Mouse (Mus musculus) heart, embryonic 16.5 days (tissue): ENCODE data around the gene BC030867. TPM values are rescaled to one million over a fixed set of nuclear protein-coding genes. Genes with fewer than 3 reads are reported as not detected.
A peak's percentile ranks its signal among the peaks of the same experiment; 100 is the strongest.

Experiments used
- ATAC-seq: fragments of 200-750 bp; cut with Nextera tagmentation; replicated peaks from 2 replicates; pipeline ENCODE4 v1.8.0; 2017; ENCODE audit warnings: moderate number of reproducible peaks; ENCODE audit not compliant: insufficient read depth, low FRiP score; ENCODE audit errors: extremely low read depth
- H3K27ac ChIP-seq: fragments of 300-500 bp; sonication (generic); 2 replicates; pipeline ENCODE4 v1.5.1; 2014; ENCODE audit warnings: mild to moderate bottlenecking, low read length, control low read depth, moderate library complexity
- H3K27me3 ChIP-seq: fragments of 300-500 bp; sonication (generic); 2 replicates; pipeline ENCODE4 v1.6.1; 2014; ENCODE audit warnings: low read length, mixed read lengths; ENCODE audit not compliant: control insufficient read depth, insufficient read depth
- H3K36me3 ChIP-seq: fragments of 300-500 bp; sonication (generic); 2 replicates; pipeline ENCODE4 v1.6.1; 2014; ENCODE audit not compliant: control insufficient read depth, insufficient read depth
- H3K4me1 ChIP-seq: fragments of 300-500 bp; sonication (generic); 2 replicates; pipeline ENCODE4 v1.6.1; 2014; ENCODE audit warnings: low read length, mixed read lengths; ENCODE audit not compliant: control insufficient read depth, insufficient read depth
- H3K4me2 ChIP-seq: fragments of 300-500 bp; sonication (generic); 2 replicates; pipeline ENCODE4 v1.6.1; 2014; ENCODE audit warnings: low read depth, mild to moderate bottlenecking, control low read depth, low read length
- H3K4me3 ChIP-seq: fragments of 300-500 bp; sonication (generic); 2 replicates; pipeline ENCODE4 v1.5.1; 2014; ENCODE audit warnings: mild to moderate bottlenecking, control low read depth, low read length
- H3K9ac ChIP-seq: fragments of 300-500 bp; sonication (generic); 2 replicates; pipeline ENCODE4 v1.6.1; 2014; ENCODE audit warnings: low read length, control low read depth
- H3K9me3 ChIP-seq: fragments of 300-500 bp; sonication (generic); replicated peaks from 2 replicates; pipeline ENCODE4 v1.6.1; 2016; ENCODE audit warnings: low read length; ENCODE audit not compliant: control insufficient read depth
- WGBS: fragments of 180-500 bp; shearing (Covaris S2); extraction: QIAGEN DNeasy Blood & Tissue Kit; methylation state at CpG from one replicate; pipeline ENCODE4 v1.1.7; 2014; 5-methylcytosine and 5-hydroxymethylcytosine counted together
- polyA plus RNA-seq: library from polyadenylated mRNA; unstranded; fragments of >200 nt; fragmentation: Nextera tagmentation; extraction: Ambion mirVana; gene quantifications from 2 replicates; pipeline ENCODE4 v1.2.1, GENCODE M21; 2015

Gene BC030867
- polyA plus RNA-seq, 1 experiment from 2014 or later = 11.8 TPM

DNA sequence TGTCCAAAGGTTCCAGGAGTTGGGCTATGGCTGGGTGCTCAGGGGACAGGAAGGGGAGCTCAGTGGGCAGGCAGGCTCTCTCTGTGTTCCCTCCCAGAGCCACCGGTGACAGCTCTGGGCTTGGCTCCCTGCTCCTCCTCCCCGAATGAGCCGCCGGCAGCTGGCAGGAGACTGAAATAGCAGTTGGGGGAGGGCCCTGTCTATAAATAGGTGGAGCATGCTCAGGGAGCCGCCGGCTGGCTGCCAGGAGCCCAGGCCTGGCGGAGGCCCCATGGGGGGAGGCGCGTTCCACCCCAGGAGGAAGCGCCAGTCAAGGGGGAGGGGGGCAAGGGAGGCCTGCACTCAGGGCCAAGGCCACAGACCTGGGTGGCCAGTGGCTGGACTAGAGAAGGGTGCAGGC lies 29.9 kb upstream of the BC030867 start:
- no peaks in the 10 kb centered on the region for H3K36me3 ChIP-seq
- peak overlapping the region; percentile 99 for H3K27ac ChIP-seq

DNA sequence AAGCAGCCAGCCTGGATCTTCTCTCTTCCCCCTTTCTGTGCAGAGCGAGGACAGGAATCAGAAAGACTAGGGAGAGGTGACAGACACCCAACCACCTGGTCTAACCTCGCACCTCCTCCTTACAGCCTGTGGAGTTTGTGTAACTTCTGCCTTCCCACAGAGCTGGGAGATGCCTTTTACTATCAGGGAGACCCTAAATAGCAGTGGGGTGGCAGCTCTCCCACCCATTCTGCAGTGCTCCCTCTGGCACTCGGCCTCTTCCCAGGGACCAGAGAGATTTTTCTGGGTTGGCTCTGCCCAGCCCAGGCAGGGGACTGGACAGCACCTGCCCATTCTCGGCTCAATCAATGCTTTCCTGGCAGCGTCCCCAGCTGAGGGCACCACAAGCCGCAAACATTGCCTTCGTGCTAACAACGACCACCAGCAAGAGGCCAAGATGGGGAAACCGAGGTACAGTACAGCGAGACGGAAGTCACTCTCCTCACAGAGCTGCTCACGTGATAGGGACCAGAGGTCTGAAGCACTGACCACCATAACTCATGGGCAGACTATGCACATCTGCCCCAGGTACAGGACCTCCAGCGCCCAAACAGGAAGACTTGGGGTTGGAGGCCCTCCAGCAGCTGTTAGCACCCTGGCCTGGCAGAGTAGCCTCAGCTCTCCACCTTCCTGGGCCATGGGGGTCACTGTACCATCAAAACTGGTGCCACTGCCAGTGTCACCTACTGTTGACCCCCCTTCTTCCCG lies 29.3 kb upstream of the BC030867 start:
- no peaks in the 10 kb centered on the region; the same call in 1 of the 2 replicates for H3K36me3 ChIP-seq
- 32% methylated on average over 14 of the region's 14 CpGs for WGBS
- peaks cover 82% of the 10 kb centered on the region for H3K4me1 ChIP-seq
- H3K27ac ChIP-seq = peak overlapping the region; percentile 99
- H3K9me3 ChIP-seq = no peaks in the 10 kb centered on the region
- H3K27me3 ChIP-seq = no peaks in the 10 kb centered on the region
- H3K4me2 ChIP-seq = peak overlapping the region; percentile 85
- no peak for ATAC-seq
- H3K9ac ChIP-seq = peak overlapping the region; percentile 67
- H3K4me3 ChIP-seq = peak overlapping the region; percentile 76

More for the DNA sequence above, 29.9 kb upstream of the BC030867 start:
- WGBS = 0% methylated on average over 8 of the region's 10 CpGs
- Histone ChIP-seq H3K4me2 (peak overlapping the region; percentile 85), H3K9me3 (no peaks in the 10 kb centered on the region), H3K4me1 (peaks cover 83% of the 10 kb centered on the region), H3K4me3 (peak overlapping the region; percentile 76), H3K9ac (peak overlapping the region; percentile 88), H3K27me3 (no peaks in the 10 kb centered on the region)
- ATAC-seq = peak; percentile 76

DNA sequence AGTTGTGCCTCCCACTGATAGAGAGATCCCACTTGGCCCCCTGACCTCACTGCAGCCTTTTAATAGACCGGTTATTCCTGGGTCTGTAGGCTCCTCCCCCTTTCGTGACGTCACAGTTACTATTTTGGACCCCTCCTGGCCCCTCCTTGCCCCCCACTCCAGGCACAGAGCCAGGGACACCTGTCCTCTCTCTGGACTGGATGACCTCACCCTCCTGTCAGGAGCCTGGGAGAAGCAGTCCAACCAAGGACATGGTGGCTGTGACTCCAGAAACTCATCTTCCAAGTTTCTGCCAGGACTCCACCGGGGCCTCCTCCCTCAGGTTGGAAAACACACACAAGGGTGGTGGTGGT lies 28.7 kb upstream of the BC030867 start:
- Histone ChIP-seq H3K36me3 (no peaks in the 10 kb centered on the region; the same call in 1 of the 2 replicates), H3K9me3 (no peaks in the 10 kb centered on the region), H3K4me2 (peak overlapping the region; percentile 85), H3K9ac (peak overlapping the region; percentile 1; the same call in 1 of the 2 replicates), H3K4me1 (peaks cover 82% of the 10 kb centered on the region), H3K27me3 (no peaks in the 10 kb centered on the region), H3K27ac (peak overlapping the region; percentile 99), H3K4me3 (peak overlapping the region; percentile 76)
- 23% methylated on average over 4 of the region's 4 CpGs for WGBS
- ATAC-seq = peak; percentile 33

GRCm38 (mm10) chr11:102220451-102220850 lies 28.2 kb upstream of the BC030867 start:
- ATAC-seq = no peak
- Histone ChIP-seq H3K4me1 (peaks cover 80% of the 10 kb centered on the region), H3K27me3 (no peaks in the 10 kb centered on the region), H3K9ac (0 out of 2 replicates have a peak overlapping the region, but pooled peaks have one; percentile 1), H3K4me2 (peak overlapping the region; percentile 30; the same call in 1 of the 2 replicates), H3K9me3 (no peaks in the 10 kb centered on the region), H3K36me3 (no peaks in the 10 kb centered on the region; the same call in 1 of the 2 replicates), H3K4me3 (no peak overlapping the region), H3K27ac (peak overlapping the region; percentile 99)
- 36% methylated on average over 6 of the region's 6 CpGs for WGBS

DNA sequence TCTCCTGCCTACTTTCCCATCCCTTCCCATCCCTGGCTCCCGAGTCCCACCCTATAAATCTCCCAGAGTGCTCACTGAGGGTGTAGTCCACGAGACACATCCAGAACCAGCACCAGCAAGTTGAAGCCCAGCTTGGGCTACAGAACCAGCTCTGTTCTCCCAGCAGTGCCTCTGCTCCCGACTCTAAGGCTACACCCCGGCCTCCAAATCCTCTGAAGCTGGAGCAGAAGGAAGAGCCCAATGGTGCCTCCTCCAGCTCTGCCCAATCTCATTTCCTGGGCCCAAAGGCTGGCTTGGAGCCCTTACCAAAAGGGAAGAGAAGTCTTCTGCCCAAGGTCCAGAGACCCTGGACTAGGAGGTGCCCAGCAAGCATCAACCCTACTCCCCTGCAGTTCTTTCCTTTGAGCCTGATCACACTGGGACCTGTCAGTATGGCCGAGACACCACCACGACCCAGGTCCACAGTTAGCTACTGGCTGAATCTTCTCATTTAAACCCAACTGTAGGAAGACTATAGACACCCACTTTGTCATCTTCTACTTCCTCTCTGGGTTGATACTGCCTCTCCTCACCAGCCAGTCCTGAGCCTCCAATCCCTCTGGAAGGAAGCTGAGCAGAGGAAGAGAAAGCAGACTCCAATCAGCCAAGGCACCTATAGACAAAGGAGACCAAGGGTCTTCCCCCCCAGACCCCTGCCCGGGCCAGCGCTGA lies 27.3 kb upstream of the BC030867 start:
- WGBS = 76% methylated on average over 8 of the region's 8 CpGs
- peaks cover 79% of the 10 kb centered on the region for H3K4me1 ChIP-seq

DNA sequence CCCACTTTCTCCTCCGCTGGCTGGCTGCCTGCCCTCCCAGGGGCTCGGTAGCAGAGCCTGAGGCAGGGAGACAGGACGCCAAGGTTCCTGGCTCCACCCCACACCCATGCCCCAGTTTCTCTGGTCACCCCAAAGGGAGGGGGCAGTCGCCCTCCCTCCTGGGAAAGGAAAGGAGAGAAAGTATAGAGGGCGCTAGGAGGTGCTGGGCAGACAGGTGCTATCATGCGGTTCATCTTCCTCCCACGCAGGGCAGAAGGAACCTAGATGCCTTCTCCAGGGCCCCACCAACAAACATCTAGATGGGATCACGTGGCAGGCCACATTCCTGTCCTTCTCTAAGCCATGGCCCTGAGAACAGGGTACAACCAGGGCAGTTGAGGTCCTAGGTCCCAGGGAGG lies 26.7 kb upstream of the BC030867 start:
- whole genome bisulfite sequencing = 50% methylated on average over 8 of the region's 8 CpGs
- Histone ChIP-seq H3K4me1 (peaks cover 80% of the 10 kb centered on the region), H3K9ac (peak overlapping the region; percentile 21; the same call in 1 of the 2 replicates), H3K4me3 (no peak overlapping the region), H3K36me3 (no peaks in the 10 kb centered on the region; the same call in 1 of the 2 replicates), H3K9me3 (no peaks in the 10 kb centered on the region), H3K27me3 (no peaks in the 10 kb centered on the region), H3K4me2 (no peak overlapping the region), H3K27ac (no peak overlapping the region)
- no peak for ATAC-seq

More for the DNA sequence above, 27.3 kb upstream of the BC030867 start:
- Histone ChIP-seq H3K27me3 (no peaks in the 10 kb centered on the region), H3K4me3 (no peak overlapping the region), H3K36me3 (no peaks in the 10 kb centered on the region; the same call in 1 of the 2 replicates), H3K27ac (no peak overlapping the region), H3K9ac (peak overlapping the region; percentile 21; the same call in 1 of the 2 replicates), H3K9me3 (no peaks in the 10 kb centered on the region), H3K4me2 (no peak overlapping the region)
- ATAC-seq = no peak

- no peak for ATAC-seq
- Histone ChIP-seq H3K27me3 (no peaks in the 10 kb centered on the region), H3K4me3 (no peak overlapping the region), H3K9me3 (no peaks in the 10 kb centered on the region), H3K4me2 (no peak overlapping the region), H3K9ac (no peak overlapping the region), H3K27ac (no peak overlapping the region), H3K36me3 (no peaks in the 10 kb centered on the region; the same call in 1 of the 2 replicates), H3K4me1 (peaks cover 81% of the 10 kb centered on the region)
- 25% methylated on average over 6 of the region's 6 CpGs for WGBS
Measured at GRCm38 (mm10) chr11:102223166-102223565, 25.5 kb upstream of the BC030867 start.

DNA sequence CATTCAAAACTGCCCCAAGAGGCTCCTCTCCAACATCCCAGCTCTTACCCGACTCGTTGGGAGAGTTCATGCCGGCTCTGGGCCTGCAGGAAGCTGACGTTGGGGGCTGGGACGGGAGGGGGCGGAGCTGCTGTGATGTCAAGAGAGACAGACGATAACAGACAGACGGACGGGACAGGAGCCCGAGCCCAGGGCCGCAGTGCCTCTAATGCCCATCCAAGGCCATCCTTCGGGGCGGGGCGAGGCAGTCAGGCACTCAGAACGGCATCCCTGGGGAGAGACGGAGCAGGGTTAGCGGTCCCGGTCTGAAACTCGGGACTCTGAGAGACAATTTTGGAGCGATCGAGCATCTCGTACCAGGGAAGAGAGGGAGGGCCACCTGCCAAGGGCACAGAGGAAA lies 24.0 kb upstream of the BC030867 start:
- Histone ChIP-seq H3K36me3 (no peaks in the 10 kb centered on the region; the same call in 1 of the 2 replicates), H3K4me3 (peak overlapping the region; percentile 24; the same call in 1 of the 2 replicates), H3K4me2 (peak overlapping the region; percentile 54), H3K9me3 (no peaks in the 10 kb centered on the region), H3K9ac (peak overlapping the region; percentile 27; the same call in 1 of the 2 replicates), H3K27me3 (no peaks in the 10 kb centered on the region), H3K27ac (no peak overlapping the region), H3K4me1 (peaks cover 79% of the 10 kb centered on the region)
- no peak for ATAC-seq
- 12% methylated on average over 22 of the region's 22 CpGs for WGBS

DNA sequence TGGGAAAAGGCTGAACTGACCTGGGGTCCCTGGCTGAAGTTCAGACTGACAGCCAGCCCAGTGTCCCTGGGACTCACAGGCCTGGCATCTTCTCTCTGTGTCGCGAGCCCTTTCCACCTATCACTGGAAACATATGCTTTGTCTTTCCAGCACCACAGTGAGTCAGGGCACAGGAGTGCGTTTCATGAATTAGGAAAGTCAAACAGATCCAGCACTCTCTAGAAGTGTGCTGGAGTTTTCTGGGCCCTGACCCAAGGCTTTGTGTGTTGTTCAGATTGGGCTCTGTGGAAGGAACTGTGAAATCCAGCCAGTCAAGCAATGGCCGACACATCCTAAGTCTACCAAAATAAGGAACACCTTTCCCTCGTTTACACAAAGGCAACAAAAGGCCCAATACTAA lies 23.5 kb upstream of the BC030867 start:
- no peak overlapping the region for H3K9ac ChIP-seq
- no peak for ATAC-seq
- H3K9me3 ChIP-seq = no peaks in the 10 kb centered on the region
- 52% methylated on average over 5 of the region's 5 CpGs for whole genome bisulfite sequencing
- H3K36me3 ChIP-seq = no peaks in the 10 kb centered on the region; the same call in 1 of the 2 replicates
- peaks cover 74% of the 10 kb centered on the region for H3K4me1 ChIP-seq
- H3K4me3 ChIP-seq = no peak overlapping the region
- peak overlapping the region; percentile 54; the same call in 1 of the 2 replicates for H3K4me2 ChIP-seq
- no peaks in the 10 kb centered on the region for H3K27me3 ChIP-seq
- no peak overlapping the region for H3K27ac ChIP-seq
